Mouse (Mus musculus): ENCODE measurements around the gene Gm7029. TPM values are rescaled to one million over a fixed set of nuclear protein-coding genes. Genes with fewer than 3 reads are reported as not detected.
"Not testable (repeated sequence)": the region's sequence is repeated elsewhere in the genome, so short reads cannot be mapped to it uniquely, and the experiment has no call there.

Gene Gm7029
- polyA plus RNA-seq (2015; fragmentation: Nextera tagmentation; extraction: Ambion mirVana): not detected in 2 replicates

DNA sequence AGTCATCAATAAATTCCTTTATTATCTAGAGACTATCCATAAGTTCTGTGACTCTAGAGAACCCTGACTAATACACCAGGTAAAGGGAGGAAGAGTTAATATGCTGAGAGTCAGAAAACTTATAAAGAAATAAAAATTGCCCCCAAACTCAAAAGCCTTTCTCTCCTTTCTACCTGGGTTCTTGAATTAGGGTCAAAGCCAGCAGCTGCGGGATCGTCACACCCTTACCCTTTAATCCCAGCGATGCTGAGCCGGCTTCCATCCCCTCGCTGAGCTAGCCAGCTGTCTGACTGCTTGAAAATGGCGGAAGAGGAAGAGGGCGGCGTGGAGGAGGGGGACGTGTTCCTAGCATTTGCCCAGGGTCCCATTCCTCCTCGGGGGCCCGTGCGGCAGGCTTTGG, at the start of gene Gm7029:
Gm7029 (plus strand) TSS at position 301 of the 400 bp plus-strand sequence.
- ATAC-seq; H3K4me1 ChIP-seq (ENCODE audit: control insufficient read depth, insufficient read depth, low read depth, low read length); H3K4me3 ChIP-seq (ENCODE audit: low read length); H3K27ac ChIP-seq (ENCODE audit: low read depth, low read length); H3K36me3 ChIP-seq (ENCODE audit: control insufficient read depth, insufficient read depth, low read length); H3K9me3 ChIP-seq (ENCODE audit: control insufficient read depth, low read length); H3K9ac ChIP-seq (ENCODE audit: low read depth, low read length); H3K4me2 ChIP-seq (ENCODE audit: low read length); H3K27me3 ChIP-seq (replicated peaks; ENCODE audit: control insufficient read depth, insufficient read depth, low read length): not testable (repeated sequence)
- no CpG with 5 or more reads among the region's 12 CpGs for WGBS

DNA sequence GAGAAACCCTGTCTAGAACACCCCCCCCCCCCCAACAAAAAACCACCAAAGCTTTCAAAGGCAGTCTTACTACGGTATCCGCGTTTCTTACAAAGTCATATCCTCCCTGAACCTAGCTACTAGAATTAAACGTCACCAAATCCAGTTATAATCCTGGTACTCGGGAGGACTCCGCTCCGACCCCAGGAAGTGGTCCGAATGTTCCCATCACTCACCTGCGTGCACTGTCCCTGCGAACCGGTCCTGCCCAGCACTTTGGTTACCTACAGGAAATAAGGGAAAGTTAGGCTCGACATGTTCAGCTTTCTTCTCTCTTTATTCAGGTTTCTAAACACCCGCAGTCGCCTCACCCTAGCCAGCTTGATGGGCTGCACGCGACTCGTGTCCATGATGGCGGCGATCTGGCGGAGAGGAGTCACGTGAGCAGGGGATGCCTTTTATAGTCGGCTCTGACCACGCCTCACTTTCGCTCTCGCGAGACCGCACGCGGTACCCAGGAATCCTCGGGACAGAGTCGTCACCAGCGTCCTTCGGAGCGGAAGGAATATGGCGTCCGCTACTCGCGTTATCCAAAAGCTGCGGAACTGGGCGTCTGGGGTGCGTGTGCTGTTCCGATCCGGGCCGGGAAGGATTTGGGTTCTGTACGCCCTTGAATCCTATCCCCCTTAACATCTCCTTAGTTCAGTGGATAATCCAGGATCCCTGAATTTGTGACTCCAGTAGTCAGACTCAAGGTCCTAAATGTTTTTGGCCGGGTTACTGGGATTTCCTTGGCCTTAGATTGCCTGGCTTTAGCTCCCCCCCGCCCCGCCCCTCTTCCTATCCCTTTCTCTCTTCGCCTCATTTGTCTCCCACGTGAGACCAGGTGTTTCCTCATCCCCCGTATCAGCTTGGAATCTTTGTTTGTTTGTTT, 49.3 kb upstream of the Gm7029 start, which contains the start of the genes Rps28 and Ndufa7:
Rps28 (minus strand) TSS at position 479 of the 913 bp plus-strand sequence.
Ndufa7 (plus strand) TSS at position 489 of the 913 bp plus-strand sequence.
- no peaks in the 10 kb centered on the region for H3K9me3 ChIP-seq (ENCODE audit: control insufficient read depth, low read length)
- ATAC-seq: peak; percentile 95
- peak within 1 kb of the TSS; percentile 73 for H3K9ac ChIP-seq (ENCODE audit: low read depth, low read length)
- H3K4me1 ChIP-seq (ENCODE audit: control insufficient read depth, insufficient read depth, low read depth, low read length): peaks cover 24% of the 10 kb centered on the region
- WGBS: under 1% methylated on average over 51 of the region's 51 CpGs
- peak within 1 kb of the TSS; percentile 69 for H3K4me3 ChIP-seq (ENCODE audit: low read length)
- H3K27ac ChIP-seq (ENCODE audit: low read depth, low read length): peak within 1 kb of the TSS; percentile 84
- H3K36me3 ChIP-seq (ENCODE audit: control insufficient read depth, insufficient read depth, low read length): peaks cover 16% of the 10 kb centered on the region
- H3K4me2 ChIP-seq (ENCODE audit: low read length): peak within 1 kb of the TSS; percentile 93
- no peaks in the 10 kb centered on the region for H3K27me3 ChIP-seq (replicated peaks; ENCODE audit: control insufficient read depth, insufficient read depth, low read length)

DNA sequence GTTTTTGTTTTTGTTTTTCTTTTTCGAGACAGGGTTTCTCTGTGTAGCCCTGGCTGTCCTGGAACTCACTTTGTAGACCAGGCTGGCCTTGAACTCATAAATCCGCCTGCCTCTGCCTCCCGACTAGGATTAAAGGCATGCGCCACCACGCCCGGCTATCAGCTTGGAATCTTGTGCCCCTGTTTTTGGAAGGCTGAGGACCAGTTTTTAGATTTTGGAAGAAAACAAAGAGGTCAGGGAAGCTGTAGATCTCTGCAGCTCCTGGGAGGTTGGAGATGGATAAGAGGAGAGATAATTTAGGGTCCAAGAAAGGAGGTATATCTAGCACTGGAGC, 48.7 kb upstream of the Gm7029 start:
- Histone ChIP-seq H3K4me2 (ENCODE audit: low read length) (peak overlapping the region; percentile 74), H3K4me3 (ENCODE audit: low read length) (peak overlapping the region; percentile 69), H3K9ac (ENCODE audit: low read depth, low read length) (peak overlapping the region; percentile 70), H3K4me1 (ENCODE audit: control insufficient read depth, insufficient read depth, low read depth, low read length) (peaks cover 24% of the 10 kb centered on the region), H3K36me3 (ENCODE audit: control insufficient read depth, insufficient read depth, low read length) (peaks cover 16% of the 10 kb centered on the region), H3K27ac (ENCODE audit: low read depth, low read length) (peak overlapping the region; percentile 84)
- not testable (repeated sequence) for H3K27me3 ChIP-seq (replicated peaks; ENCODE audit: control insufficient read depth, insufficient read depth, low read length); ATAC-seq; H3K9me3 ChIP-seq (ENCODE audit: control insufficient read depth, low read length)
- WGBS: 12% methylated on average over 6 of the region's 6 CpGs

DNA sequence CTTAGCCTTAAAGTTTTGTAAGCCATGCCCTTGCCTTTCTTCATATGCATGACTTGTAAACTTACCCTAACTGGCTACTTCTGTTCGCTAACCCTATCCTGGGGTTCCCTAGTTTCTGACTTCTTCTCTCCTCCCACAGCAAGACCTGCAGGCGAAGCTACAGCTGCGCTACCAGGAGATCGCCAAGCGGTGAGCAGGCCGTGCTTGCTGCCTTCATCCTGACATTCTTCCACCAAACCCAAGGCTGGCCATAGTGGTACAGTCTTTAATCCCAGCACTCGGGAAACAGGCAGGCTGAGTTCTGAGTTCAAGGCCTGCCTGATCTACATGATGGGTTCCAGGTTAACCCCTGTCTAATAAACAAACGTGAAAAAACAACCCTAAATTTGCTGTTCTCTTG, 48.2 kb upstream of the Gm7029 start:
- WGBS: 89% methylated on average over 8 of the region's 8 CpGs
- peak overlapping the region; percentile 69 for H3K4me3 ChIP-seq (ENCODE audit: low read length)
- no peaks in the 10 kb centered on the region for H3K9me3 ChIP-seq (ENCODE audit: control insufficient read depth, low read length)
- no peak overlapping the region for H3K27ac ChIP-seq (ENCODE audit: low read depth, low read length)
- H3K27me3 ChIP-seq (replicated peaks; ENCODE audit: control insufficient read depth, insufficient read depth, low read length): no peaks in the 10 kb centered on the region
- 0 out of 2 replicates have a peak overlapping the region, but pooled peaks have one; percentile 14 for H3K9ac ChIP-seq (ENCODE audit: low read depth, low read length)
- H3K36me3 ChIP-seq (ENCODE audit: control insufficient read depth, insufficient read depth, low read length): peaks cover 16% of the 10 kb centered on the region
- H3K4me1 ChIP-seq (ENCODE audit: control insufficient read depth, insufficient read depth, low read depth, low read length): peaks cover 24% of the 10 kb centered on the region
- H3K4me2 ChIP-seq (ENCODE audit: low read length): peak overlapping the region; percentile 74
- no peak for ATAC-seq

DNA sequence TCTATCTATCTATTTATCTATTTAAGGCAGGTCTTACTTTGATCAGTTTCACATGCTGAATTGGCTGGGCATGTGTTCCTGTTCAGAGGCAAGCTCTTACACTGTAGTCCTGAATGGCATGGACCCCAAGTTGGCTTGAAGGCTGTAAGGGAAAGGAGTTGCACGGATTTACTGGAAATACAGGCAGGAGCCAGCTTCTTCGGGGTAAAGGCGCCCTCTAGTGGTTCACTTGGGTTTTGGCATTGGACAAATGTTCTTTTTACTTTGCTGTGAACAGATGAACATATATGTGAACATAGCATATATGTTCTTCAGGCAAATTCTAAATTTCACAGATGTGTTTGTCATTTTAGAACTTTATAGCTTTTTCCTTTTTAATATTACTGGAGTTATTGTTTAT, 46.8 kb upstream of the Gm7029 start:
- H3K9ac ChIP-seq (ENCODE audit: low read depth, low read length): no peak overlapping the region

DNA sequence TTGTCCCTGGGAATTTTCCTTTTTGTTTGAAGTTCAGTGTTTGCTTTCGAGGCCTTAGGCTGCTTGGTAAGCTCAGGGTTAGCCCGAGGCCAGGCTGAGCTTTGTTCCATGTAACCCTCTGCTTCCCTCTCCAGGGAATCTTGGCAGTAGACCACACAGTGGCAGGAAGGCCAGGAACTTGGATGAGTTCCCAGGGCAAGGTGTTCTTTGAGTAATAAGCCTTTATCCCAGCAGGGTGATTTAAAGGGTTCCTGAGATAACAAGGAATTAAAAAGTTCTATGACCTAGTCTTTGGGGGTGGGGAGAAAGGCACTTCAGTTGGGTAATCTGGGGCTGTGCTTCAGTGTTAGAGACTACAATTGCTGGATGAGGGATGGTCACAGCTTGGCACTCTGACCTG, 44.7 kb upstream of the Gm7029 start:
- H3K27ac ChIP-seq (ENCODE audit: low read depth, low read length): no peak overlapping the region
- peaks cover 8% of the 10 kb centered on the region for H3K4me1 ChIP-seq (ENCODE audit: control insufficient read depth, insufficient read depth, low read depth, low read length)
- H3K4me2 ChIP-seq (ENCODE audit: low read length): no peak overlapping the region
- H3K36me3 ChIP-seq (ENCODE audit: control insufficient read depth, insufficient read depth, low read length): peaks cover 21% of the 10 kb centered on the region
- no peaks in the 10 kb centered on the region for H3K27me3 ChIP-seq (replicated peaks; ENCODE audit: control insufficient read depth, insufficient read depth, low read length)
- no peaks in the 10 kb centered on the region for H3K9me3 ChIP-seq (ENCODE audit: control insufficient read depth, low read length)
- no peak for ATAC-seq
- H3K4me3 ChIP-seq (ENCODE audit: low read length): no peak overlapping the region
- 67% methylated on average over 2 of the region's 2 CpGs for WGBS
- H3K9ac ChIP-seq (ENCODE audit: low read depth, low read length): no peak overlapping the region

More for the DNA sequence above, 46.8 kb upstream of the Gm7029 start:
- no peak overlapping the region for H3K4me2 ChIP-seq (ENCODE audit: low read length)
- no peak for ATAC-seq
- peaks cover 19% of the 10 kb centered on the region for H3K36me3 ChIP-seq (ENCODE audit: control insufficient read depth, insufficient read depth, low read length)
- WGBS: 0% methylated on average over 3 of the region's 3 CpGs
- no peak overlapping the region for H3K4me3 ChIP-seq (ENCODE audit: low read length)
- no peak overlapping the region for H3K27ac ChIP-seq (ENCODE audit: low read depth, low read length)
- H3K4me1 ChIP-seq (ENCODE audit: control insufficient read depth, insufficient read depth, low read depth, low read length): peaks cover 24% of the 10 kb centered on the region
- H3K27me3 ChIP-seq (replicated peaks; ENCODE audit: control insufficient read depth, insufficient read depth, low read length): no peaks in the 10 kb centered on the region
- H3K9me3 ChIP-seq (ENCODE audit: control insufficient read depth, low read length): no peaks in the 10 kb centered on the region

DNA sequence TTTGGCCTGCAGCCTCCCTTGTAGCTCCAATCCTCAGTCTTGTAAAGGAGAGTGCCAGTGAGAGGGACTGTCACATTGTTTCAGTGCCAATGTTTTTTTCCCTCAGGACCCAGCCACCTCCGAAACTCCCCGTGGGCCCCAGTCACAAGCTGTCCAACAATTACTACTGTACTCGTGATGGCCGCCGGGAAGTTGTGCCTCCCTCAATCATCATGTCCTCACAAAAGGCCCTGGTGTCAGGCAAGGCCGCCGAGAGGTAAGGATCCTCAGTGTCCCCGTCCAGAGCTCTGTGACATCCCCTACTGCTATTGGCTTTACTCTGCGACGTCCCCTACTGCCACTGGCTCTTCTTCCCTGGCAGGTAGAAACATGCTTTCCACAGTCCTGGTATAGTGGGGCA, 44.1 kb upstream of the Gm7029 start:
- peaks cover 27% of the 10 kb centered on the region for H3K36me3 ChIP-seq (ENCODE audit: control insufficient read depth, insufficient read depth, low read length)
- H3K4me2 ChIP-seq (ENCODE audit: low read length): no peak overlapping the region
- 85% methylated on average over 10 of the region's 10 CpGs for WGBS
- H3K4me1 ChIP-seq (ENCODE audit: control insufficient read depth, insufficient read depth, low read depth, low read length): peaks cover 8% of the 10 kb centered on the region
- no peaks in the 10 kb centered on the region for H3K27me3 ChIP-seq (replicated peaks; ENCODE audit: control insufficient read depth, insufficient read depth, low read length)
- no peak overlapping the region for H3K9ac ChIP-seq (ENCODE audit: low read depth, low read length)
- no peak for ATAC-seq
- no peaks in the 10 kb centered on the region for H3K9me3 ChIP-seq (ENCODE audit: control insufficient read depth, low read length)
- no peak overlapping the region for H3K4me3 ChIP-seq (ENCODE audit: low read length)
- no peak overlapping the region for H3K27ac ChIP-seq (ENCODE audit: low read depth, low read length)

DNA sequence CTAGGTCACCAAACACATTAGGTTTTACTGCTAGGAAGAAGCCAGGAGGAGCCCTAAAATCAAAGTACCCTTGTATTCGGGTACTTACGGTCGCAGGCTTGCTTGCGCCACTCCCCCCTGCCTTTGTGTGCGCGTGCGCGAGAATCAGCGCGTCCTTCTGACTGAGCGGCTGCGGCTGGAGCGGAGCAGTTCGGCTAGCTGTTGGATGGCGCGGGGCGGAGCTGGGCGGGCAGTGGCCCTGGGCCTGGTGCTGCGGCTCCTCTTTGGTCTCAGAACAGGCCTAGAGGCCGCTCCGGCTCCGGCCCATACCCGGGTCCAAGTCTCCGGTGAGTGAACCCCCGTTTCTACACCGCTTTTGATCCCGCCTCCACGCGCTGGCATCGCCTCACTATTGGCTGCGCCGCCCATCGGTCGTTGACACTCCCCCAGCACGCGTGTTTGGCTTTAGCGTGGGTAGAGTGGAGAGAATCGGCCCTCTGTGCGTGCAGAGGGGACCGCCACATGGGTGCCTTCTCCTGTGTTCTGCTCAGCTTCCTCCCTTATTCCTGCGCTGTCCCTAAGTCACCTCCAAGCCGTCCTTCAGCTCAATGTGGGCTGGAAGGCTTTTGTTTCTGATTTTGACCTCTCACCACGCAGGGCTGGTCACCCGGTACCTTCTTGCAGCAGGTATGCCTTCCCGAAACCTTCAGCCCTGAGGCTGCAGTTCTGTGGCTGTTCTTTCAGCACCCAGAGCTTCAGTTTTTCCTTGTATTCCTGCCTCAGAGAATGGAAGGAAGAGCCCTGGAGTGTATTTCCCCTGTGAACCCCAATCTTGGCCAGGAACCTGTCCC, 30.5 kb upstream of the Gm7029 start, which contains the start of gene Cd320:
Cd320 (plus strand) TSS at position 126 of the 830 bp plus-strand sequence.
- Histone ChIP-seq H3K9me3 (ENCODE audit: control insufficient read depth, low read length) (no peaks in the 10 kb centered on the region), H3K9ac (ENCODE audit: low read depth, low read length) (peak within 1 kb of the TSS; percentile 85), H3K4me2 (ENCODE audit: low read length) (peak within 1 kb of the TSS; percentile 97), H3K36me3 (ENCODE audit: control insufficient read depth, insufficient read depth, low read length) (0 out of 2 replicates have a peak, but pooled peaks cover 5% of the 10 kb centered on the region), H3K4me1 (ENCODE audit: control insufficient read depth, insufficient read depth, low read depth, low read length) (peaks cover 12% of the 10 kb centered on the region), H3K27me3 (replicated peaks; ENCODE audit: control insufficient read depth, insufficient read depth, low read length) (no peaks in the 10 kb centered on the region), H3K27ac (ENCODE audit: low read depth, low read length) (peak within 1 kb of the TSS; percentile 83), H3K4me3 (ENCODE audit: low read length) (peak within 1 kb of the TSS; percentile 91)
- WGBS: under 1% methylated on average over 41 of the region's 45 CpGs
- ATAC-seq: peak; percentile 97
